Mouse (Mus musculus): ENCODE measurements around the gene Mndal.
"Not testable (repeated sequence)": the region's sequence is repeated elsewhere in the genome, so short reads cannot be mapped to it uniquely, and the experiment has no call there.

The Mndal gene

GRCm38 (mm10) chr1:173941924-173942779, at the start of gene Mndal, which contains the start of gene Ifi203:
Gene Mndal (minus strand): TSS chr1:173942491.
Gene Ifi203 (minus strand): TSS chr1:173942672.
- not testable (repeated sequence) for DNase-seq

GRCm38 (mm10) chr1:173982694-173983305, 40.5 kb upstream of the Mndal start, which contains the start of gene Ifi202b:
Gene Ifi202b (minus strand): TSS chr1:173982744.
- not testable (repeated sequence) for DNase-seq

GRCm38 (mm10) chr1:173981038-173981437, 38.7 kb upstream of the Mndal start:
- DNase-seq: not testable (repeated sequence)

GRCm38 (mm10) chr1:173977622-173978021, 35.3 kb upstream of the Mndal start:
- DNase-seq: no peak

- no peak for DNase-seq
Observed at GRCm38 (mm10) chr1:173973111-173973510, 30.8 kb upstream of the Mndal start.

GRCm38 (mm10) chr1:173961491-173961890, 19.2 kb upstream of the Mndal start:
- DNase-seq: not testable (repeated sequence)

GRCm38 (mm10) chr1:173959998-173960397, 17.7 kb upstream of the Mndal start:
- not testable (repeated sequence) for DNase-seq

GRCm38 (mm10) chr1:173955839-173956527, 13.7 kb upstream of the Mndal start:
- DNase-seq: not testable (repeated sequence)

GRCm38 (mm10) chr1:173955071-173955796, 12.9 kb upstream of the Mndal start:
- DNase-seq: no peak

GRCm38 (mm10) chr1:173953563-173953962, 11.3 kb upstream of the Mndal start:
- DNase-seq: no peak

- DNase-seq: peak; percentile 27
Observed at GRCm38 (mm10) chr1:173949044-173949443, 6.8 kb upstream of the Mndal start.

GRCm38 (mm10) chr1:173942780-173943066, 432 bp upstream of the Mndal start:
- DNase-seq: peak; percentile 10

GRCm38 (mm10) chr1:173941522-173941921, 769 bp downstream of the Mndal start:
- not testable (repeated sequence) for DNase-seq

- not testable (repeated sequence) for DNase-seq
Observed at GRCm38 (mm10) chr1:173919279-173919678, 23.0 kb downstream of the Mndal start.

GRCm38 (mm10) chr1:173914559-173914958, 27.7 kb downstream of the Mndal start:
- DNase-seq: no peak

- DNase-seq: not testable (repeated sequence)
Observed at GRCm38 (mm10) chr1:173913256-173913791, 29.0 kb downstream of the Mndal start.

GRCm38 (mm10) chr1:173912548-173913255, 29.6 kb downstream of the Mndal start, which contains the start of gene Ifi211:
Gene Ifi211 (minus strand): TSS chr1:173913046.
- not testable (repeated sequence) for DNase-seq

- DNase-seq: no peak
Observed at GRCm38 (mm10) chr1:173911808-173912464, 30.4 kb downstream of the Mndal start.

GRCm38 (mm10) chr1:173908390-173908789, 33.9 kb downstream of the Mndal start:
- not testable (repeated sequence) for DNase-seq

- DNase-seq: not testable (repeated sequence)
Observed at GRCm38 (mm10) chr1:173905885-173906284, 36.4 kb downstream of the Mndal start.

GRCm38 (mm10) chr1:173889741-173890140, 52.5 kb downstream of the Mndal start:
- DNase-seq: not testable (repeated sequence)
